Mouse (Mus musculus) heart, postnatal 0 days (tissue): ENCODE measurements at regions not wholly inside any gene's neighbourhood (a gene's known extent, or its start where the extent isn't known, plus 50 kb on each side); places are given as distances from the start of the nearest gene placed in this dataset.

Experiments
- ATAC-seq: fragments of 200-750 bp; cut with Nextera tagmentation; 2 replicates; pipeline ENCODE4 v1.8.0; 2017; ENCODE audit warnings: low read depth, moderate number of reproducible peaks, moderate library complexity; ENCODE audit not compliant: insufficient read depth
- DNase-seq: peaks from one replicate; pipeline ENCODE4 v3.0.0-alpha.2; 2016; ENCODE audit warnings: low spot score
- H3K27ac ChIP-seq: fragments of 300-500 bp; sonication (generic); 2 replicates; pipeline ENCODE4 v1.5.1; 2014; ENCODE audit warnings: low read depth, mild to moderate bottlenecking
- H3K27me3 ChIP-seq: fragments of 300-500 bp; sonication (generic); 2 replicates; pipeline ENCODE4 v1.6.1; 2014; ENCODE audit warnings: low read length, mixed read lengths; ENCODE audit not compliant: control insufficient read depth, insufficient read depth
- H3K36me3 ChIP-seq: fragments of 300-500 bp; sonication (generic); replicated peaks from 2 replicates; pipeline ENCODE4 v1.6.1; 2014; ENCODE audit warnings: low read length, mixed read lengths; ENCODE audit not compliant: control insufficient read depth, insufficient read depth
- H3K4me1 ChIP-seq: fragments of 300-500 bp; sonication (generic); 2 replicates; pipeline ENCODE4 v1.6.1; 2014; ENCODE audit warnings: antibody characterized with exemption; ENCODE audit not compliant: control insufficient read depth, insufficient read depth
- H3K4me2 ChIP-seq: fragments of 300-500 bp; sonication (generic); 2 replicates; pipeline ENCODE4 v1.6.1; 2014; ENCODE audit warnings: low read depth, mild to moderate bottlenecking, low read length, moderate library complexity
- H3K4me3 ChIP-seq: fragments of 300-500 bp; sonication (generic); 2 replicates; pipeline ENCODE4 v1.5.1; 2014; ENCODE audit warnings: low read depth, low read length
- H3K9ac ChIP-seq: fragments of 300-500 bp; sonication (generic); replicated peaks from 2 replicates; pipeline ENCODE4 v1.6.1; 2014; ENCODE audit warnings: low read depth, low read length, mixed read lengths
- H3K9me3 ChIP-seq: fragments of 300-500 bp; sonication (generic); replicated peaks from 2 replicates; pipeline ENCODE4 v1.6.1; 2016; ENCODE audit warnings: low read length; ENCODE audit not compliant: control insufficient read depth
- CTCF ChIP-seq: IDR thresholded peaks from 2 replicates; pipeline ENCODE4 v1.5.1; 2016; ENCODE audit warnings: antibody characterized with exemption, control low read depth, low read depth
- EP300 ChIP-seq: IDR thresholded peaks from 2 replicates; pipeline ENCODE4 v1.6.1; 2016; ENCODE audit warnings: antibody characterized with exemption, low read depth
- WGBS: fragments of 180-500 bp; shearing (Covaris S2); extraction: QIAGEN DNeasy Blood & Tissue Kit; methylation state at CpG from one replicate; pipeline ENCODE4 v1.1.7; 2014; 5-methylcytosine and 5-hydroxymethylcytosine counted together

GRCm38 (mm10) chr1:177608551-177609020, 121.0 kb upstream of the 1700016C15Rik start:
- Histone ChIP-seq H3K9ac (no peak overlapping the region), H3K27me3 (no peaks in the 10 kb centered on the region), H3K27ac (no peak overlapping the region), H3K4me2 (no peak overlapping the region), H3K9me3 (no peaks in the 10 kb centered on the region), H3K4me1 (peaks cover 6% of the 10 kb centered on the region; the same call in 1 of the 2 replicates), H3K4me3 (no peak overlapping the region), H3K36me3 (no peaks in the 10 kb centered on the region)
- ATAC-seq (no peak), DNase-seq (no peak)
- TF ChIP-seq EP300 (no peak), CTCF (no peak)
- 83% methylated on average over 18 of the region's 18 CpGs for WGBS

GRCm38 (mm10) chr1:177609226-177609625, 120.4 kb upstream of the 1700016C15Rik start:
- no peak overlapping the region for H3K9ac ChIP-seq
- no peak overlapping the region for H3K27ac ChIP-seq
- H3K4me1 ChIP-seq: peaks cover 6% of the 10 kb centered on the region; the same call in 1 of the 2 replicates
- DNase-seq: no peak
- ATAC-seq: no peak
- H3K27me3 ChIP-seq: no peaks in the 10 kb centered on the region
- no peaks in the 10 kb centered on the region for H3K36me3 ChIP-seq
- no peak overlapping the region for H3K4me2 ChIP-seq
- H3K9me3 ChIP-seq: no peaks in the 10 kb centered on the region
- no peak for TF ChIP-seq EP300
- TF ChIP-seq CTCF: no peak
- 50% methylated on average over 2 of the region's 2 CpGs for WGBS
- no peak overlapping the region for H3K4me3 ChIP-seq

GRCm38 (mm10) chr1:177609683-177610082, 119.9 kb upstream of the 1700016C15Rik start:
- no peaks in the 10 kb centered on the region for H3K9me3 ChIP-seq
- DNase-seq (no peak), ATAC-seq (no peak)
- WGBS: 71% methylated on average over 5 of the region's 5 CpGs
- no peaks in the 10 kb centered on the region for H3K27me3 ChIP-seq
- TF ChIP-seq CTCF (no peak), EP300 (no peak)
- H3K4me2 ChIP-seq: no peak overlapping the region
- H3K27ac ChIP-seq: no peak overlapping the region
- H3K36me3 ChIP-seq: no peaks in the 10 kb centered on the region
- no peak overlapping the region for H3K9ac ChIP-seq
- no peak overlapping the region for H3K4me3 ChIP-seq
- H3K4me1 ChIP-seq: peaks cover 6% of the 10 kb centered on the region; the same call in 1 of the 2 replicates

GRCm38 (mm10) chr1:177610156-177610555, 119.5 kb upstream of the 1700016C15Rik start:
- no peak overlapping the region for H3K4me3 ChIP-seq
- no peaks in the 10 kb centered on the region for H3K27me3 ChIP-seq
- no peak overlapping the region for H3K27ac ChIP-seq
- 57% methylated on average over 2 of the region's 2 CpGs for WGBS
- H3K9me3 ChIP-seq: no peaks in the 10 kb centered on the region
- no peak for TF ChIP-seq CTCF
- no peak for TF ChIP-seq EP300
- H3K4me1 ChIP-seq: peaks cover 6% of the 10 kb centered on the region; the same call in 1 of the 2 replicates
- no peak for DNase-seq
- no peak overlapping the region for H3K4me2 ChIP-seq
- H3K9ac ChIP-seq: no peak overlapping the region
- no peaks in the 10 kb centered on the region for H3K36me3 ChIP-seq
- ATAC-seq: no peak

- Histone ChIP-seq H3K36me3 (no peaks in the 10 kb centered on the region), H3K4me2 (no peak overlapping the region), H3K9me3 (no peaks in the 10 kb centered on the region), H3K9ac (no peak overlapping the region), H3K4me3 (no peak overlapping the region), H3K4me1 (no peaks in the 10 kb centered on the region), H3K27me3 (no peaks in the 10 kb centered on the region), H3K27ac (no peak overlapping the region)
- no peak for DNase-seq
- no peak for ATAC-seq
- 79% methylated on average over 7 of the region's 7 CpGs for WGBS
- TF ChIP-seq EP300 (no peak), CTCF (no peak)
These were observed 117.1 kb upstream of the 1700016C15Rik start for GRCm38 (mm10) chr1:177612546-177612945.

GRCm38 (mm10) chr1:177615609-177616008, 114.0 kb upstream of the 1700016C15Rik start:
- H3K9ac ChIP-seq: no peak overlapping the region
- TF ChIP-seq CTCF (no peak), EP300 (no peak)
- DNase-seq (no peak), ATAC-seq (no peak)
- no peaks in the 10 kb centered on the region for H3K27me3 ChIP-seq
- H3K27ac ChIP-seq: no peak overlapping the region
- no peaks in the 10 kb centered on the region for H3K36me3 ChIP-seq
- H3K9me3 ChIP-seq: no peaks in the 10 kb centered on the region
- 86% methylated on average over 9 of the region's 9 CpGs for WGBS
- H3K4me3 ChIP-seq: no peak overlapping the region
- H3K4me1 ChIP-seq: no peaks in the 10 kb centered on the region
- no peak overlapping the region for H3K4me2 ChIP-seq
